In genomic region chr1:79927740-79928139, GRCm38 (mm10) we compare ENCODE assay signal across 32 mouse cellular contexts.
"Had no signal": no experiment of that assay in that cellular context is flagged by ENCODE, and none has a peak within 500 bp of the region (broad histone marks: within the 10 kb centered on the region; RNA-seq: fewer than 3 reads in every experiment).

No protein-coding gene starts in this region.

- H3K9ac ChIP-seq: heart, embryonic 12.5 days; heart, embryonic 13.5 days; heart, embryonic 15.5 days; hindbrain, embryonic 12.5 days; hindbrain, embryonic 13.5 days; hindbrain, embryonic 14.5 days; hindbrain, embryonic 15.5 days; intestine, embryonic 15.5 days had no signal

- H3K9me3 ChIP-seq: heart, embryonic 10.5 days; heart, embryonic 12.5 days; heart, embryonic 13.5 days; heart, embryonic 15.5 days; hindbrain, embryonic 10.5 days; hindbrain, embryonic 12.5 days; hindbrain, embryonic 13.5 days; hindbrain, embryonic 15.5 days; intestine, embryonic 15.5 days had no signal

- DNase-seq: heart, adult 18-20 months; heart, adult 2 months; heart, postnatal 10 days; heart, postnatal 14 days; heart, postnatal 36 days; heart, postnatal 4 days; kidney, adult 11 months; kidney, adult 18-20 months; kidney, adult 2 months; kidney, adult 8-10 months; kidney, postnatal 14 days; kidney, postnatal 36 days; layer of hippocampus, adult 9-11 months; layer of hippocampus, postnatal 36 days had no signal

- ATAC-seq: hindbrain, embryonic 16.5 days; hindbrain, postnatal 0 days; inflammation-experienced regulatory T-cells, adult 6 months; intestine, embryonic 15.5 days; intestine, embryonic 16.5 days; intestine, postnatal 0 days had no signal

- H3K4me2 ChIP-seq: heart, embryonic 11.5 days; heart, embryonic 12.5 days; heart, embryonic 13.5 days; heart, embryonic 15.5 days; hindbrain, embryonic 12.5 days; hindbrain, embryonic 13.5 days; hindbrain, embryonic 14.5 days; hindbrain, embryonic 15.5 days; intestine, embryonic 15.5 days had no signal

- H3K27me3 ChIP-seq: heart, embryonic 12.5 days; heart, embryonic 13.5 days; heart, embryonic 15.5 days; hindbrain, embryonic 12.5 days; hindbrain, embryonic 13.5 days; hindbrain, embryonic 15.5 days; intestine, embryonic 15.5 days had no signal

- H3K4me1 ChIP-seq: heart, embryonic 10.5 days; heart, embryonic 12.5 days; heart, embryonic 13.5 days; heart, embryonic 15.5 days; hindbrain, embryonic 10.5 days; hindbrain, embryonic 12.5 days; hindbrain, embryonic 13.5 days; hindbrain, embryonic 15.5 days; intestine, embryonic 15.5 days had no signal

- H3K36me3 ChIP-seq: heart, embryonic 10.5 days; heart, embryonic 12.5 days; heart, embryonic 13.5 days; heart, embryonic 15.5 days; hindbrain, embryonic 10.5 days; hindbrain, embryonic 12.5 days; hindbrain, embryonic 13.5 days; hindbrain, embryonic 15.5 days; intestine, embryonic 15.5 days had no signal

- H3K4me3 ChIP-seq: heart, adult 2 months; heart, embryonic 10.5 days; heart, embryonic 12.5 days; heart, embryonic 13.5 days; heart, embryonic 15.5 days; hindbrain, embryonic 10.5 days; hindbrain, embryonic 12.5 days; hindbrain, embryonic 13.5 days; hindbrain, embryonic 15.5 days; intestine, embryonic 15.5 days; layer of hippocampus, adult 2 months; left cerebral cortex, adult 2 months had no signal

- H3K27ac ChIP-seq: heart, adult 2 months; heart, embryonic 10.5 days; heart, embryonic 13.5 days; heart, embryonic 15.5 days; hindbrain, embryonic 10.5 days; hindbrain, embryonic 12.5 days; hindbrain, embryonic 13.5 days; hindbrain, embryonic 14.5 days; hindbrain, embryonic 15.5 days; hindbrain, postnatal 0 days; intestine, embryonic 15.5 days; layer of hippocampus, adult 2 months; left cerebral cortex, adult 2 months had no signal
